Mouse (Mus musculus): ENCODE measurements around the gene Tbl3. TPM values are rescaled to one million over a fixed set of nuclear protein-coding genes. Genes with fewer than 3 reads are reported as not detected.
"Not testable (repeated sequence)": the region's sequence is repeated elsewhere in the genome, so short reads cannot be mapped to it uniquely, and the experiment has no call there.

Gene Tbl3
- polyA plus RNA-seq, 1 experiment from 2014 or later: 33.4 TPM

GRCm38 (mm10) chr17:24723122-24723880 lies 15.8 kb upstream of the Tbl3 start:
- no peaks in the 10 kb centered on the region for H3K27me3 ChIP-seq (replicated peaks; ENCODE audit: insufficient read depth, low read length)
- H3K9me3 ChIP-seq (ENCODE audit: low read length): no peaks in the 10 kb centered on the region
- peak overlapping the region; percentile 62 for H3K4me3 ChIP-seq (ENCODE audit: low read depth, low read length)
- no peak for DNase-seq (ENCODE audit: low spot score)
- H3K27ac ChIP-seq (ENCODE audit: low read length): peak overlapping the region; percentile 86
- ATAC-seq: no peak
- WGBS: 3% methylated on average over 12 of the region's 12 CpGs
- peaks cover 11% of the 10 kb centered on the region; the same call in 1 of the 2 replicates for H3K36me3 ChIP-seq (ENCODE audit: insufficient read depth, low read length)
- H3K9ac ChIP-seq (replicated peaks; ENCODE audit: low read depth): peak overlapping the region; percentile 92
- peak overlapping the region; percentile 91 for H3K4me2 ChIP-seq (replicated peaks; ENCODE audit: low read depth, low read length)
- peaks cover 10% of the 10 kb centered on the region; the same call in 1 of the 2 replicates for H3K4me1 ChIP-seq (ENCODE audit: insufficient read depth, low read depth, low read length)
- TF ChIP-seq EP300 (IDR thresholded peaks at IDR 0.05): no peak
- no peak for TF ChIP-seq CTCF (IDR thresholded peaks at IDR 0.05)

GRCm38 (mm10) chr17:24722220-24722924 lies 14.9 kb upstream of the Tbl3 start:
- Histone ChIP-seq H3K4me3 (ENCODE audit: low read depth, low read length) (no peak overlapping the region), H3K4me1 (ENCODE audit: insufficient read depth, low read depth, low read length) (peaks cover 10% of the 10 kb centered on the region; the same call in 1 of the 2 replicates), H3K4me2 (replicated peaks; ENCODE audit: low read depth, low read length) (no peak overlapping the region), H3K27me3 (replicated peaks; ENCODE audit: insufficient read depth, low read length) (no peaks in the 10 kb centered on the region), H3K36me3 (ENCODE audit: insufficient read depth, low read length) (peaks cover 11% of the 10 kb centered on the region; the same call in 1 of the 2 replicates), H3K9ac (replicated peaks; ENCODE audit: low read depth) (no peak overlapping the region), H3K27ac (ENCODE audit: low read length) (no peak overlapping the region), H3K9me3 (ENCODE audit: low read length) (no peaks in the 10 kb centered on the region)
- TF ChIP-seq EP300 (IDR thresholded peaks at IDR 0.05) (no peak), CTCF (IDR thresholded peaks at IDR 0.05) (no peak)
- ATAC-seq (no peak), DNase-seq (ENCODE audit: low spot score) (no peak)
- WGBS: 31% methylated on average over 13 of the region's 13 CpGs

DNA sequence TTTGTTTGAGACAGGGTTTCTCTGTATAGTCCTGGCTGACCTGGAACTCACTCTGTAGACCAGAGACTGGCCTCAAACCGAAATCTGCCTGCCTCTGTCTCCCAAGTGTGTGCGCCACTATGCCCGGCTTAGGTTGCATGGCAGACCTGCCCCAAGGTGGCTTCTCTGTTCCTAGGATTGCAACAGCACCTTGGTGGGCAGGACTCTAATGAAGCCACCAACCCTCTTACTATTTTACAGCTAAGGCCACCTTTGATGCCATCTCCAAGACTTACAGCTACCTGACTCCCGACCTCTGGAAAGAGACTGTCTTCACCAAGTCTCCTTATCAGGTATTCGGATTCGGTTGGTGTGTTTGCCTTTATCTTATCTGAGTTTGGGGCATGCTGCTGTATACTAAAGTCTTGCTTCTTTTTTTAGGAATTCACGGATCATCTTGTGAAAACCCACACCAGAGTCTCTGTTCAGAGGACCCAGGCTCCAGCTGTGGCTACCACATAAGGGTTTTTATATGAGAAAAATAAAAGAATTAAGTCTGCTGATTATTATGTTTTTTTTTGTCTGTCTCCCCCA lies 14.0 kb upstream of the Tbl3 start:
- not testable (repeated sequence) for H3K27ac ChIP-seq (ENCODE audit: low read length); H3K9me3 ChIP-seq (ENCODE audit: low read length); H3K4me3 ChIP-seq (ENCODE audit: low read depth, low read length); H3K27me3 ChIP-seq (replicated peaks; ENCODE audit: insufficient read depth, low read length); DNase-seq (ENCODE audit: low spot score); H3K9ac ChIP-seq (replicated peaks; ENCODE audit: low read depth); ATAC-seq
- Histone ChIP-seq H3K36me3 (ENCODE audit: insufficient read depth, low read length) (peaks cover 11% of the 10 kb centered on the region; the same call in 1 of the 2 replicates), H3K4me2 (replicated peaks; ENCODE audit: low read depth, low read length) (peak overlapping the region; percentile 66; the same call in 1 of the 2 replicates), H3K4me1 (ENCODE audit: insufficient read depth, low read depth, low read length) (peaks cover 10% of the 10 kb centered on the region; the same call in 1 of the 2 replicates)
- WGBS: 38% methylated on average over 7 of the region's 7 CpGs

- peak overlapping the region; percentile 76 for H3K4me3 ChIP-seq (ENCODE audit: low read depth, low read length)
- H3K9ac ChIP-seq (replicated peaks; ENCODE audit: low read depth): peak overlapping the region; percentile 96
- not testable (repeated sequence) for H3K9me3 ChIP-seq (ENCODE audit: low read length); ATAC-seq; DNase-seq (ENCODE audit: low spot score); H3K27me3 ChIP-seq (replicated peaks; ENCODE audit: insufficient read depth, low read length)
- peak overlapping the region; percentile 66 for H3K4me2 ChIP-seq (replicated peaks; ENCODE audit: low read depth, low read length)
- peaks cover 11% of the 10 kb centered on the region; the same call in 1 of the 2 replicates for H3K36me3 ChIP-seq (ENCODE audit: insufficient read depth, low read length)
- 0 out of 2 replicates have a peak overlapping the region, but pooled peaks have one; percentile 92 for H3K27ac ChIP-seq (ENCODE audit: low read length)
- WGBS: 1% methylated on average over 10 of the region's 11 CpGs
- peaks cover 10% of the 10 kb centered on the region; the same call in 1 of the 2 replicates for H3K4me1 ChIP-seq (ENCODE audit: insufficient read depth, low read depth, low read length)
Observed at GRCm38 (mm10) chr17:24720616-24721015, 13.2 kb upstream of the Tbl3 start.

DNA sequence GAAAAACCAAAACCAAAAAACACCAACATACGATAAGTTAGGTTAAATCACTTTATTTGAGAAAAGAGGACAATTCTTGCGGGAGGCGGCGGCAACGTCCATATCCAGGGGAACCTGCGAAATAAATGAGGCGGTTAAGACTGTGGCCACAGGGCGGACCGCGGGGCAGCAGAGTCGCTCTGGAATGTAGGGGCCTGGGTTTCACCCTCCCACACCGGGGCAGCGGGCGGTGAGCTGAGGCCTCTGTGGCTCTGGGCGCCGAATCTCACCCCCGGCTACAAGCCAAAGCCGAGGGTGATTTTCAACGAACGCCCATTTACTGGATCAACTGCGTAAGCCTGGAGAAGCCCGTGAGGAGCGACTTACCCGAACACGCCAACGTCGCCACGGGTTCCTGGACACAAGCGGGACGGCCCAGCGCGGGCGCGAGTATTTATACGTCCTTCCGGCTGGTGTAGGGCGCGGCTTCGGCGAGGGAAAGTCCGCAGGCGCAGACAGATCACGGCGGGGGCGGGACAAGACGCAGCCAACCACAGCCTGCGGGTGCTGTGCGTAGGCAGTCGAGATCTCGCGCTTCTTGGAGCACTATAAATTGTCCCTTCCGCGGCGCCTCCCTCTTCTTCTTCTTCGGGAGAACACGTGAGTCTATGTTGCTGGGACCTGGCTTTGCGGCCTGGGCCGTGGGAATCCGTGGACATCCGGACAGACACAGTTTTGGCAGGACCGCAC lies 12.2 kb upstream of the Tbl3 start:
- peak; percentile 98 for ATAC-seq
- TF ChIP-seq EP300 (IDR thresholded peaks at IDR 0.05) (peak; percentile 76), CTCF (IDR thresholded peaks at IDR 0.05) (peak; percentile 25)
- peaks cover 11% of the 10 kb centered on the region; the same call in 1 of the 2 replicates for H3K36me3 ChIP-seq (ENCODE audit: insufficient read depth, low read length)
- peak overlapping the region; percentile 66 for H3K4me2 ChIP-seq (replicated peaks; ENCODE audit: low read depth, low read length)
- H3K27ac ChIP-seq (ENCODE audit: low read length): peak overlapping the region; percentile 92
- 1% methylated on average over 61 of the region's 61 CpGs for WGBS
- H3K4me3 ChIP-seq (ENCODE audit: low read depth, low read length): peak overlapping the region; percentile 76
- DNase-seq (ENCODE audit: low spot score): peak; percentile 99
- peak overlapping the region; percentile 96 for H3K9ac ChIP-seq (replicated peaks; ENCODE audit: low read depth)
- peaks cover 10% of the 10 kb centered on the region; the same call in 1 of the 2 replicates for H3K4me1 ChIP-seq (ENCODE audit: insufficient read depth, low read depth, low read length)
- H3K27me3 ChIP-seq (replicated peaks; ENCODE audit: insufficient read depth, low read length): no peaks in the 10 kb centered on the region
- no peaks in the 10 kb centered on the region for H3K9me3 ChIP-seq (ENCODE audit: low read length)

Data from lung, postnatal 0 days (tissue).